Mouse (Mus musculus): ENCODE results near the gene Fam19a1. TPM values are rescaled to one million over a fixed set of nuclear protein-coding genes. Genes with fewer than 3 reads are reported as not detected.

Gene Fam19a1
- polyA plus RNA-seq, 1 experiment from 2014 or later = 1.7 TPM

DNA sequence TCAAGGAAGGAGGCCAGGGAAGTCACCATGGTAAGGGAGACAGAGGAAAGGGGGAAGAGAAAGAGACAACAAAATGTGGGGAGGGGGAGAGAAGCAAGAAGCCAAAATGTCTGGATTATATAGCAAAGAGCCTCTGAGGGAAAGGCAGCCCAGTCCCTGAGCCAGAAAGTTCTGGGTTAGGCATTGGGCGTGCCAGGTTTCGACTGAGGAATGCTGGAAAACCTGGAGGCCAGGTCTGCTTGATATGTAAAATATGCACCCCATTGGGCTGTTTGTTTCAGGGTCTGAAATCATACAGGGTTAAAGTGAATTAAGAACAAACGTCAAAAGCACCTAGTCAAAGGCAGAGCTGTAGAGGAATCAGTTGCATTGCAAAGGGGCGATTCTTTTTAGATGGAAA lies 346.1 kb downstream of the Fam19a1 start:
- no peak for ATAC-seq
- H3K4me3 ChIP-seq (ENCODE audit: low read depth, low read length) = no peak overlapping the region
- no peak for TF ChIP-seq CTCF (IDR thresholded peaks at IDR 0.05; ENCODE audit: low read depth)
- H3K9ac ChIP-seq (ENCODE audit: low read depth, low read length) = no peak overlapping the region
- H3K4me2 ChIP-seq (replicated peaks; ENCODE audit: low read depth) = no peak overlapping the region
- no peaks in the 10 kb centered on the region for H3K27me3 ChIP-seq (replicated peaks; ENCODE audit: control insufficient read depth, insufficient read depth, low read length)
- no peak overlapping the region for H3K27ac ChIP-seq (ENCODE audit: low read depth, low read length)
- no peaks in the 10 kb centered on the region for H3K36me3 ChIP-seq (ENCODE audit: control insufficient read depth, insufficient read depth)
- WGBS = 71% methylated on average over 4 of the region's 4 CpGs
- H3K4me1 ChIP-seq (replicated peaks; ENCODE audit: control insufficient read depth, insufficient read depth, low read length) = 0 out of 2 replicates have a peak, but pooled peaks cover 4% of the 10 kb centered on the region
- H3K9me3 ChIP-seq (ENCODE audit: control insufficient read depth) = no peaks in the 10 kb centered on the region

DNA sequence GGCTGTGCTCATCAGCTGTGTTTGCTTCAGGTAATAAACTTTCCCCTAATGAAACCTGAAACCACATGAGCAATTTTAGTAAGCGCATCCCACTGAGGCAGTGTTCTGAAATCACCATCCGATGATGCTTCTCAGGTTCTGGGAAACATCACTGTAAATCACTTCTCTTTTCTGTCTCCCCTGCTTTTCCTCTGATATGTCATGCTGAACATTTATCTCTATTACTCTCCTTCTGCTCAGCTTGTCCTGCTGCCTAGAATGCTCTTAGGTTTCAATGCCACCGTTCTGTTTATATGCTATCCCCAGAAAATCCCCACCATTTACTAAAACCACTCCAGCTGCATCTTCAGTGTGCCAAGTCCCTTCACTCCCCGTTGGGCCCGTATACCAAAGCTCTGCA lies 386.5 kb downstream of the Fam19a1 start:
- no peak overlapping the region for H3K4me3 ChIP-seq (ENCODE audit: low read depth, low read length)
- no peaks in the 10 kb centered on the region for H3K4me1 ChIP-seq (replicated peaks; ENCODE audit: control insufficient read depth, insufficient read depth, low read length)
- H3K4me2 ChIP-seq (replicated peaks; ENCODE audit: low read depth) = no peak overlapping the region
- no peak for TF ChIP-seq CTCF (IDR thresholded peaks at IDR 0.05; ENCODE audit: low read depth)
- H3K9ac ChIP-seq (ENCODE audit: low read depth, low read length) = no peak overlapping the region
- H3K27ac ChIP-seq (ENCODE audit: low read depth, low read length) = no peak overlapping the region
- WGBS = 52% methylated on average over 5 of the region's 5 CpGs
- H3K36me3 ChIP-seq (ENCODE audit: control insufficient read depth, insufficient read depth) = no peaks in the 10 kb centered on the region
- no peaks in the 10 kb centered on the region for H3K9me3 ChIP-seq (ENCODE audit: control insufficient read depth)
- no peak for ATAC-seq
- no peaks in the 10 kb centered on the region for H3K27me3 ChIP-seq (replicated peaks; ENCODE audit: control insufficient read depth, insufficient read depth, low read length)

DNA sequence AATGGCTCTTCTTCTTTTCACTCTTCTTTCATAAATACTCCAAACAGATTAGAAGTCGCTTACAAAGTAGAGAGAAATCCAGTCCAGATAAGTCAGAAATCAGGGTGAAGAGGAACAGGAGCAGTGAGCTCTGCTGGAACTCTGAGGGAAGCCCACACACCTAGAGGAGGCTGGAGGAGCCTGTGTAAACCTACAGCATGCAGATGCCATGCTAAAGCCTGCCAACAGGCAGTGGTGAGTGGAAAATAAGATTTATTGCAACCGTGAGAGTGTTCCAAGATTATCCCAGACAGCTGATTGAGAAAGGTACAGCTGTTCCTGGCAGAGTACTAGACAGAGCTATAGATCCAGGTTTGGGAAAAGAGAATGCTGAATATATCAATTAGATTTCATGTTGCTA lies 428.6 kb downstream of the Fam19a1 start:
- no peaks in the 10 kb centered on the region for H3K27me3 ChIP-seq (replicated peaks; ENCODE audit: control insufficient read depth, insufficient read depth, low read length)
- WGBS = 65% methylated on average over 2 of the region's 2 CpGs
- ATAC-seq = no peak
- no peaks in the 10 kb centered on the region for H3K4me1 ChIP-seq (replicated peaks; ENCODE audit: control insufficient read depth, insufficient read depth, low read length)
- H3K9ac ChIP-seq (ENCODE audit: low read depth, low read length) = no peak overlapping the region
- no peak overlapping the region for H3K4me3 ChIP-seq (ENCODE audit: low read depth, low read length)
- no peak for TF ChIP-seq CTCF (IDR thresholded peaks at IDR 0.05; ENCODE audit: low read depth)
- H3K4me2 ChIP-seq (replicated peaks; ENCODE audit: low read depth) = no peak overlapping the region
- H3K36me3 ChIP-seq (ENCODE audit: control insufficient read depth, insufficient read depth) = no peaks in the 10 kb centered on the region
- no peaks in the 10 kb centered on the region for H3K9me3 ChIP-seq (ENCODE audit: control insufficient read depth)
- no peak overlapping the region for H3K27ac ChIP-seq (ENCODE audit: low read depth, low read length)

- TF ChIP-seq CTCF (IDR thresholded peaks at IDR 0.05; ENCODE audit: low read depth) = no peak
- H3K9ac ChIP-seq (ENCODE audit: low read depth, low read length) = no peak overlapping the region
- H3K4me3 ChIP-seq (ENCODE audit: low read depth, low read length) = no peak overlapping the region
- 74% methylated on average over 3 of the region's 3 CpGs for WGBS
- H3K27me3 ChIP-seq (replicated peaks; ENCODE audit: control insufficient read depth, insufficient read depth, low read length) = no peaks in the 10 kb centered on the region
- no peaks in the 10 kb centered on the region for H3K4me1 ChIP-seq (replicated peaks; ENCODE audit: control insufficient read depth, insufficient read depth, low read length)
- no peak for ATAC-seq
- H3K27ac ChIP-seq (ENCODE audit: low read depth, low read length) = no peak overlapping the region
- H3K36me3 ChIP-seq (ENCODE audit: control insufficient read depth, insufficient read depth) = no peaks in the 10 kb centered on the region
- no peaks in the 10 kb centered on the region for H3K9me3 ChIP-seq (ENCODE audit: control insufficient read depth)
- H3K4me2 ChIP-seq (replicated peaks; ENCODE audit: low read depth) = no peak overlapping the region
These were observed 431.9 kb downstream of the Fam19a1 start for GRCm38 (mm10) chr6:96544832-96545231.

DNA sequence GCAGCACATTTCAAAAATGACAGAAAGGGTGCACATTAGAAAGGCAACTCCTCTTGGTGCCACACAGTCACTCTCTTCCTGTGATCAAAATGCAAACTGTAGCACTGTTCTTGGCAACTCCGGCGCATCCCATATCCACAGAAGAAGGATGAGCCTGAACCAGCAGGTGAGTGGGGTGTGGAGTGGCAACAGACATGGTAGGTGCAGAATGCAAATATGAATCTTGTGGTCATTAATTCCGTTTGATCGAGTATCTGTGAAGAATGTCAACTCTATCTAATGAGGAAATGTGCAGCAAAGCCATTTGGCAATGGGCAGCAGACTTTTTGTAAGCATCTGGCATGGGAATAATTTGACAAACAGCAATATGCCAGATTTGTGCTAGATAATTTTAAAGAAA lies 437.5 kb downstream of the Fam19a1 start:
- no peaks in the 10 kb centered on the region for H3K9me3 ChIP-seq (ENCODE audit: control insufficient read depth)

DNA sequence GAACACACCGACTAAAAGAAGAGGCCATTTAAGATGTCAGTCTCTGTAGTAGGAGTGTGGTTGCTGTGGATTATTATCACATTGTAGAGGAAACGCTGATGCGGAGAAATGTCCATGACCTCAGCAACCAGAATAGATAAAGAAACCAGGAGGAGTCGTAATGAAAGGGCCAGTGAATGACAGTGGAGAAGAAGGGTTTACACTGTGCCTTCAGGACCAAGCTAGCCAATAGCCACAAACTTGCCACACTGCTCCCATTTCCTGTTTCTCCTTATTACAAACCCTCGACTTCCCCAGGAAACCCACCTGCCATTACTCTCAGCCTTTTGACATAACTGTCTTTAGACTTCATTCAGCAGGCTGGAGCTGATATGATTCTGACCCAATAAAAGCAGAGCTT lies 465.7 kb downstream of the Fam19a1 start:
- H3K27me3 ChIP-seq (replicated peaks; ENCODE audit: control insufficient read depth, insufficient read depth, low read length) = no peaks in the 10 kb centered on the region
- ATAC-seq = no peak
- no peaks in the 10 kb centered on the region for H3K36me3 ChIP-seq (ENCODE audit: control insufficient read depth, insufficient read depth)
- no peaks in the 10 kb centered on the region for H3K9me3 ChIP-seq (ENCODE audit: control insufficient read depth)
- no peak for TF ChIP-seq CTCF (IDR thresholded peaks at IDR 0.05; ENCODE audit: low read depth)
- no peak overlapping the region for H3K4me3 ChIP-seq (ENCODE audit: low read depth, low read length)
- 70% methylated on average over 5 of the region's 5 CpGs for WGBS
- H3K4me1 ChIP-seq (replicated peaks; ENCODE audit: control insufficient read depth, insufficient read depth, low read length) = no peaks in the 10 kb centered on the region
- no peak overlapping the region for H3K4me2 ChIP-seq (replicated peaks; ENCODE audit: low read depth)
- no peak overlapping the region for H3K9ac ChIP-seq (ENCODE audit: low read depth, low read length)
- H3K27ac ChIP-seq (ENCODE audit: low read depth, low read length) = no peak overlapping the region

More for the DNA sequence above, 437.5 kb downstream of the Fam19a1 start:
- Histone ChIP-seq H3K36me3 (ENCODE audit: control insufficient read depth, insufficient read depth) (no peaks in the 10 kb centered on the region), H3K4me2 (replicated peaks; ENCODE audit: low read depth) (no peak overlapping the region), H3K9ac (ENCODE audit: low read depth, low read length) (no peak overlapping the region), H3K4me3 (ENCODE audit: low read depth, low read length) (no peak overlapping the region), H3K4me1 (replicated peaks; ENCODE audit: control insufficient read depth, insufficient read depth, low read length) (no peaks in the 10 kb centered on the region), H3K27me3 (replicated peaks; ENCODE audit: control insufficient read depth, insufficient read depth, low read length) (no peaks in the 10 kb centered on the region), H3K27ac (ENCODE audit: low read depth, low read length) (no peak overlapping the region)
- WGBS = 88% methylated on average over 4 of the region's 4 CpGs
- no peak for TF ChIP-seq CTCF (IDR thresholded peaks at IDR 0.05; ENCODE audit: low read depth)
- no peak for ATAC-seq

- 75% methylated on average over 4 of the region's 4 CpGs for WGBS
- Histone ChIP-seq H3K9me3 (ENCODE audit: control insufficient read depth) (no peaks in the 10 kb centered on the region), H3K4me2 (replicated peaks; ENCODE audit: low read depth) (no peak overlapping the region), H3K27ac (ENCODE audit: low read depth, low read length) (no peak overlapping the region), H3K36me3 (ENCODE audit: control insufficient read depth, insufficient read depth) (no peaks in the 10 kb centered on the region), H3K27me3 (replicated peaks; ENCODE audit: control insufficient read depth, insufficient read depth, low read length) (no peaks in the 10 kb centered on the region), H3K4me3 (ENCODE audit: low read depth, low read length) (no peak overlapping the region), H3K4me1 (replicated peaks; ENCODE audit: control insufficient read depth, insufficient read depth, low read length) (no peaks in the 10 kb centered on the region), H3K9ac (ENCODE audit: low read depth, low read length) (no peak overlapping the region)
- no peak for TF ChIP-seq CTCF (IDR thresholded peaks at IDR 0.05; ENCODE audit: low read depth)
- ATAC-seq = no peak
These were observed 467.8 kb downstream of the Fam19a1 start for GRCm38 (mm10) chr6:96580726-96581125.

Data from intestine, postnatal 0 days (tissue).